8 mouse cellular contexts compared by ENCODE assay signal in the genomic region with DNA sequence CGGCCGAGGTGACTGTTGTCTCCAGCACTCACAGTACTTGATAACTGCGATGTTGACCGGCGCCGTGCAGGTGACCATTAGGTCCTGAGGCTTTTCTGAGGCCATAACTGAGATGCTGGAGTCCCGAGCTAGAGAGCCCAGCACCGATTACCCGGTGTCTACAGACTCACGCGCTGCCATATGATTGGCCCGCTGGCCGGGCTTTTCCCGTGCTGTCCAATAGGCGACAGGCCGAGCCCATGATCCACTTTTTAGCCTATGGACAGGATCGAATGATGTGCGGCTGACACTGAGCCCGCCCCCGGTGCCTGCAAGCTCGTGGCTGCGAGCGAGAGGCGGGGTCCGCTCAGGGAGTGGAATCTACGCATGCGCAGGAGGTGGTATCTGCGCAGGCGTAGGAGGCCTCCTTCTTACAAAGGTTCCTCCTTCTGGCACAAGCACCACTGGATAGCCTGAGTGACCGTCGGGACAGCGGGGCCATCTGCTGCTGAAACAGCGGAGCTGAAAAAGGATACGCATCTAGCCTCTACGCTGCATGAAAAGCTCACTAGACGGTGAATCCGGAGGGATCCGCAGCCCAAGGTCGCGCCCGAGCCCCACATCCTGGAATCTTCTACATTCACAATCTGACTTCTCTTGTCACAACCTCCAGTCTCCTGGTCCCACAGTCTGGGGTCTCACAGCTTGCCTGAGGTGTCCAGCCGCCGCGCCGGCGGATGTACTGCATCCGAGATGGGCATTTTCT. TPM values are rescaled to one million over a fixed set of nuclear protein-coding genes. Genes with fewer than 3 reads are reported as not detected.
A peak's percentile ranks its signal among the peaks of the same experiment; 100 is the strongest.
DNase-seq lines count a peak whose midpoint lies in the region; ATAC-seq and TF ChIP-seq lines count a peak whose summit lies in the region.

Gene Mvd (minus strand): TSS at position 161 of the 745 bp plus-strand sequence.

- H3K9me3 ChIP-seq in MEL (replicated peaks; ENCODE audit: insufficient read depth, low read length): no peaks in the 10 kb centered on the region
- H3K9me3 ChIP-seq in forebrain, postnatal 0 days (ENCODE audit: low read length): no peaks in the 10 kb centered on the region
- no peaks in the 10 kb centered on the region for H3K9me3 ChIP-seq in lung, embryonic 15.5 days

- no peaks in the 10 kb centered on the region for H3K27me3 ChIP-seq in MEL (ENCODE audit: control insufficient read depth in 1 of 2, insufficient read depth in 2 of 2, low read length in 2 of 2)
- no peaks in the 10 kb centered on the region for H3K27me3 ChIP-seq in cerebellum, adult 2 months (ENCODE audit: control insufficient read depth, insufficient read depth, low read length)
- H3K27me3 ChIP-seq in forebrain, postnatal 0 days (ENCODE audit: insufficient read depth, low read length): no peaks in the 10 kb centered on the region
- H3K27me3 ChIP-seq in lung, embryonic 15.5 days: no peaks in the 10 kb centered on the region

- H3K27ac ChIP-seq in MEL (ENCODE audit: control insufficient read depth, low read depth, low read length): peak within 1 kb of the TSS; percentile 74
- peak within 1 kb of the TSS; percentile 76 for H3K27ac ChIP-seq in cerebellum, adult 2 months (ENCODE audit: insufficient read depth, low read length)
- peak within 1 kb of the TSS; percentile 96 for H3K27ac ChIP-seq in forebrain, postnatal 0 days (ENCODE audit: low read depth, low read length)
- peak within 1 kb of the TSS; percentile 99 for H3K27ac ChIP-seq in lung, embryonic 15.5 days

- peak; percentile 99 for DNase-seq in MEL (ENCODE audit: low read depth, low spot score)
- peak; percentile 99 to 100 for DNase-seq in cerebellum, adult 2 months
- peak; percentile 100 for DNase-seq in forebrain, postnatal 0 days
- DNase-seq in heart, postnatal 4 days: peak; percentile 99
- peak; percentile 99 to 100 for DNase-seq in layer of hippocampus, adult 8-10 months (ENCODE audit: low spot score in 2 of 2)
- DNase-seq in ovary, adult 18-20 months (ENCODE audit: low spot score): peak; percentile 100
- DNase-seq in thymus, postnatal 0 days (ENCODE audit: low spot score): peak; percentile 99

- peak; percentile 99 for ATAC-seq in forebrain, postnatal 0 days
- peak; percentile 97 for ATAC-seq in lung, embryonic 15.5 days (ENCODE audit: borderline replicate concordance, extremely low read depth, low FRiP score, low TSS enrichment)

- TF ChIP-seq CTCF in MEL (IDR thresholded peaks at IDR 0.05 in 2 of 3, conservative IDR thresholded peaks at IDR 0.05 in 1 of 3; ENCODE audit: control insufficient read depth in 1 of 3, insufficient read depth in 1 of 3, low read depth in 2 of 3, low read length in 3 of 3, poor library complexity in 1 of 3, severe bottlenecking in 1 of 3): no peak; a peak in 1 of 6 replicates
- TF ChIP-seq CTCF in cerebellum, adult 2 months (IDR thresholded peaks at IDR 0.05; ENCODE audit: borderline replicate concordance, insufficient read depth, low read depth, low read length): peak; percentile 43; the same call in 1 of the 2 replicates
- peak; percentile 40; the same call in 1 of the 2 replicates for TF ChIP-seq CTCF in forebrain, postnatal 0 days (IDR thresholded peaks at IDR 0.05; ENCODE audit: low read depth)

- H3K79me2 ChIP-seq in MEL (ENCODE audit: control insufficient read depth, insufficient read depth, low read length, poor library complexity): 0 out of 2 replicates have a peak, but pooled peaks cover 3% of the 10 kb centered on the region

- peak within 1 kb of the TSS; percentile 89 for H3K4me2 ChIP-seq in forebrain, postnatal 0 days (ENCODE audit: low read depth)
- H3K4me2 ChIP-seq in lung, embryonic 15.5 days: peak within 1 kb of the TSS; percentile 94

- no peak; the same call in 1 of the 2 replicates for TF ChIP-seq RAD21 in MEL (IDR thresholded peaks at IDR 0.05; ENCODE audit: low read depth, low read length)

- peaks cover 0 to 3% of the 10 kb centered on the region in 2 experiments; a peak in 1 of 4 replicates for H3K4me1 ChIP-seq in MEL (ENCODE audit: control insufficient read depth in 1 of 2, insufficient read depth in 2 of 2, low read length in 2 of 2)
- peaks cover 26% of the 10 kb centered on the region for H3K4me1 ChIP-seq in cerebellum, adult 2 months (ENCODE audit: control insufficient read depth, insufficient read depth, low read length)
- H3K4me1 ChIP-seq in forebrain, postnatal 0 days (ENCODE audit: insufficient read depth): peaks cover 12% of the 10 kb centered on the region
- H3K4me1 ChIP-seq in lung, embryonic 15.5 days: peaks cover 29% of the 10 kb centered on the region

- TF ChIP-seq EP300 in MEL (IDR thresholded peaks at IDR 0.05; ENCODE audit: low read depth in 1 of 2, low read length in 2 of 2): no peak

- peak within 1 kb of the TSS; percentile 76 to 82 for H3K4me3 ChIP-seq in MEL (ENCODE audit: control insufficient read depth in 1 of 2, insufficient read depth in 1 of 2, low read depth in 2 of 2, low read length in 2 of 2)
- H3K4me3 ChIP-seq in cerebellum, adult 2 months (replicated peaks; ENCODE audit: insufficient read depth, low read depth, low read length): peak within 1 kb of the TSS; percentile 91
- peak within 1 kb of the TSS; percentile 84 for H3K4me3 ChIP-seq in forebrain, postnatal 0 days (ENCODE audit: low read depth, low read length)
- H3K4me3 ChIP-seq in lung, embryonic 15.5 days: peak within 1 kb of the TSS; percentile 63

- under 1% methylated on average over 47 of the region's 47 CpGs for WGBS in cerebellum, adult 2 months
- under 1% methylated on average over 47 of the region's 47 CpGs for WGBS in forebrain, postnatal 0 days
- under 1% methylated on average over 47 of the region's 47 CpGs for WGBS in lung, embryonic 15.5 days

- peak within 1 kb of the TSS; percentile 76 for H3K9ac ChIP-seq in MEL (ENCODE audit: control insufficient read depth, low read depth, low read length, poor library complexity, severe bottlenecking)
- H3K9ac ChIP-seq in forebrain, postnatal 0 days: peak within 1 kb of the TSS; percentile 84
- peak within 1 kb of the TSS; percentile 65 for H3K9ac ChIP-seq in lung, embryonic 15.5 days

- TF ChIP-seq POLR2A in MEL (IDR thresholded peaks at IDR 0.05; ENCODE audit: control insufficient read depth in 1 of 2, insufficient read depth in 1 of 2, low read depth in 1 of 2, low read length in 2 of 2, poor library complexity in 1 of 2): peak; percentile 66 to 92; a peak in 3 of 4 replicates
- TF ChIP-seq POLR2A in cerebellum, adult 2 months (IDR thresholded peaks at IDR 0.05; ENCODE audit: borderline replicate concordance, insufficient read depth, low read length): peak; percentile 98

- H3K36me3 ChIP-seq in MEL (ENCODE audit: control insufficient read depth in 1 of 2, insufficient read depth in 2 of 2, low read length in 2 of 2): no peaks in the 10 kb centered on the region
- peaks cover 8% of the 10 kb centered on the region for H3K36me3 ChIP-seq in forebrain, postnatal 0 days (ENCODE audit: insufficient read depth)
- no peaks in the 10 kb centered on the region for H3K36me3 ChIP-seq in lung, embryonic 15.5 days

TF ChIP-seq in MEL, 35 proteins besides CTCF, POLR2A, EP300 and RAD21 (continues in another document):
- 0 out of 2 replicates have a peak, but pooled peaks have one; percentile 22 for TF ChIP-seq TCF12 (IDR thresholded peaks at IDR 0.05; ENCODE audit: low read depth, low read length)
- no peak for TF ChIP-seq GATA1 (IDR thresholded peaks at IDR 0.05; ENCODE audit: low read depth, low read length)
- TF ChIP-seq KAT2A (conservative IDR thresholded peaks at IDR 0.05; ENCODE audit: low read depth, low read length): no peak
- peak; percentile 53 for TF ChIP-seq MXI1 (IDR thresholded peaks at IDR 0.05; ENCODE audit: low read depth, low read length)
- no peak for TF ChIP-seq USF2 (IDR thresholded peaks at IDR 0.05; ENCODE audit: borderline replicate concordance in 1 of 2, insufficient read depth in 1 of 2, low read depth in 1 of 2, low read length in 2 of 2)
- peak; percentile 79; the same call in 1 of the 2 replicates for TF ChIP-seq POLR2AphosphoS2 (IDR thresholded peaks at IDR 0.05; ENCODE audit: low read length)
- TF ChIP-seq ZNF384 (IDR thresholded peaks at IDR 0.05; ENCODE audit: low read depth, low read length): no peak
- no peak for TF ChIP-seq MAFK (IDR thresholded peaks at IDR 0.05; ENCODE audit: borderline replicate concordance, low read depth, low read length)
- peak; percentile 87 for TF ChIP-seq NELFE (IDR thresholded peaks at IDR 0.05; ENCODE audit: low read depth, low read length)
- TF ChIP-seq TBP (IDR thresholded peaks at IDR 0.05; ENCODE audit: low read depth, low read length): peak; percentile 67
- TF ChIP-seq RCOR1 (IDR thresholded peaks at IDR 0.05; ENCODE audit: low read depth, low read length): no peak
- peak; percentile 59; the same call in 1 of the 2 replicates for TF ChIP-seq HCFC1 (IDR thresholded peaks at IDR 0.05; ENCODE audit: low read depth, low read length)
- no peak for TF ChIP-seq ZKSCAN1 (IDR thresholded peaks at IDR 0.05; ENCODE audit: low read depth, low read length)
- TF ChIP-seq E2F4 (IDR thresholded peaks at IDR 0.05; ENCODE audit: borderline replicate concordance, low read depth, low read length): no peak
- peak; percentile 66 for TF ChIP-seq SIN3A (IDR thresholded peaks at IDR 0.05; ENCODE audit: low read length)
- TF ChIP-seq MEF2A (IDR thresholded peaks at IDR 0.05; ENCODE audit: extremely low read depth, insufficient replicate concordance, low read depth, low read length, poor library complexity, severe bottlenecking): no peak
- TF ChIP-seq SMC3 (IDR thresholded peaks at IDR 0.05; ENCODE audit: low read depth, low read length): 0 out of 2 replicates have a peak, but pooled peaks have one; percentile 3
- peak; percentile 58; the same call in 1 of the 2 replicates for TF ChIP-seq MAX (IDR thresholded peaks at IDR 0.05; ENCODE audit: low read length)
- TF ChIP-seq UBTF (IDR thresholded peaks at IDR 0.05; ENCODE audit: borderline replicate concordance, insufficient read depth, low read depth, low read length): no peak
- TF ChIP-seq MYC (IDR thresholded peaks at IDR 0.05; ENCODE audit: low read depth, low read length): peak; percentile 43; the same call in 1 of the 2 replicates
- no peak for TF ChIP-seq ZC3H11A (IDR thresholded peaks at IDR 0.05; ENCODE audit: low read depth, low read length)

RNA-seq across cellular contexts. Expression of gene Mvd, which starts in this region (rescaled TPM):
- 20.6 and 20.8 TPM in 2 replicates for total RNA-seq in MEL (2012; rRNA removed)
- polyA plus RNA-seq in MEL (2012; ENCODE audit: insufficient read depth in 1 of 2, insufficient read length in 2 of 2, low read depth in 1 of 2, low replicate concordance in 2 of 2, missing spikeins in 1 of 2): 10 to 100 TPM in 1 of 2 experiments, not detected in 1; 25.5 TPM
- polyA plus RNA-seq in cerebellum, adult 2 months (2012; rRNA removed): 43.6 and 45.2 TPM in 2 replicates
- total RNA-seq in forebrain, postnatal 0 days (2014; rRNA removed): 53.4 and 84.0 TPM in 2 replicates
- polyA plus RNA-seq in forebrain, postnatal 0 days (2015; fragmentation: Nextera tagmentation; extraction: Ambion mirVana): 66.7 and 73.9 TPM in 2 replicates
- total RNA-seq in heart, postnatal 4 days (2021): 1 to 10 TPM; 8.0 to 8.4 TPM
- 10 to 100 TPM; 19.0 to 36.1 (median 25.0) TPM for total RNA-seq in layer of hippocampus, adult 8-10 months (2022)
- polyA plus RNA-seq in lung, embryonic 15.5 days (2015; fragmentation: Nextera tagmentation; extraction: Ambion mirVana): 24.3 and 24.7 TPM in 2 replicates
- 17.4 and 19.5 TPM in 2 replicates for polyA plus RNA-seq in thymus, postnatal 0 days (2015; fragmentation: Nextera tagmentation; extraction: Ambion mirVana)

Comparison
In these comparisons a context has a peak if more than half of its experiments do, and no peak if none do; other contexts are left out.
1. Peak in every context shown above with its lines: DNase-seq, ATAC-seq, H3K4me3 ChIP-seq and H3K27ac ChIP-seq.
2. CTCF ChIP-seq: peak in cerebellum, adult 2 months (single experiment) and forebrain, postnatal 0 days (single experiment); none in MEL (0 of 3).